Mouse (Mus musculus): ENCODE results near the gene Glipr1l2. TPM values are rescaled to one million over a fixed set of nuclear protein-coding genes. Genes with fewer than 3 reads are reported as not detected.

Gene Glipr1l2
- not detected in 2 replicates for polyA plus RNA-seq (2012; rRNA removed)

DNA sequence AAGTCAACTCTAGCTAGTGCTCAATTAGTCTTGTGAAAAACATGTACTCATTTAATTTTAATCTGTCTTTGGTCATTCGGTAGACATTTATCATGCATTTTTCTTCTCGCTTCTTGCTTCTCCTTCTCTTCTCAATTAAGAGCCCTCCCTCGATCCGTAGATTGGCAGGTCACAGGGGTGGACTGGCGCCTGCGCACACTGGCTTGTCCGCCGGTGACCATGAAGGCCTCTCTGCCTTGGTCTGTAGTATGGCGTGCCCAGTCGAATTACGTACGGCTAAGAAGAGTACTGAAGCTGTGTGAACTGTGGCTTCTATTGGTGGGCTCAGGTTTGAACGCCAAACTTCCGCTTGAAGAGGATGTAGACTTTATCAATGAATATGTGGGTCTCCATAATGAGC is at the start of gene Glipr1l2:
Glipr1l2 (plus strand) TSS at position 198 of the 400 bp plus-strand sequence.

DNA sequence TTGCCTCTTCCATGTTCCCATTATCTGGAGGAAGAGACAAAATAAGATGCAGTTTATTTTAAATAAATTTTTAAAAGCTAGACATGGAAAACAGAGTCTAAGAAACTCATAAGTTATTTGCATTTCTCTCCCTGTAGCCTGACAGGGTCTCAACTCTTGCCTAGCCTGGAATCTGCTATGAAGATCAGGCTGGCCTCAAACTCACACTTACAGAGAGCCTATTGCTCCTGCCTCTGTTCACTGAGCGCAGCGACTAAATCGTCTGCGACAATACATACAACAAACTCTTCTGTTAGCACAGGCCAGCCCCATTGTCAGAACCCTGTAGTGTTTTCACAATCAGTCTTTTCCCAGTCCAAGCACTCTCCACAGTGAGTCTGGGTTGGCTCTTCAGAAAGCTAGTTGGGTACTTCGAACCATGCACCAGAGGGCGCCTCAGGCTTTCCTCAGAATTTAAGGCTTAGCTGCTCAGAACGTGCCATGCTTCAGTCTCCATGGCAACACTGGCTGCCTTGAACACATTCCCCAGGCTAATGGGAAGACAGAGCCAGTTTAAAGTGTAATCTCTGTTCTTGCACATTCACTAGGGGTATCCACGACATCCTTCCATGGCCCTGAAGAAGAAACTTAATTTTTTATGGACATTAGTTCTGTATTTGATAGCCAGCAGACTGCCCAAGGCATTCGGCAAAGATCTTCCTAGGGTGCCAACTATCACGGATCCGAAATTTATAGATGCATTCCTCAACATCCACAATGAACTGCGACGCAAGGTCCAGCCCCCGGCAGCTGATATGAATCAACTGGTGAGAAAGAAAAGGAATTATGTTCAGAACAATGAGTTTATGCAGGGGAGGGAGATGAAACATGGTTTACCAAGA is 23.2 kb upstream of the Glipr1l2 start, which contains the start of gene Glipr1l1:
Glipr1l1 (plus strand) TSS at position 488 of the 881 bp plus-strand sequence.

Other genes with a start within 250 kb of the Glipr1l2 start
- 34.4 and 36.7 TPM in 2 replicates for gene Krr1, start 110.7 kb upstream of the Glipr1l2 start, polyA plus RNA-seq (2012; rRNA removed)
- gene Glipr1, start 80.7 kb upstream of the Glipr1l2 start, polyA plus RNA-seq (2012; rRNA removed), result 1.2 and 2.0 TPM in 2 replicates
- gene Glipr1l1, start 23.2 kb upstream of the Glipr1l2 start, polyA plus RNA-seq (2012; rRNA removed), result 0.09 and 0.12 TPM in 2 replicates
- gene Glipr1l3, start 77.0 kb downstream of the Glipr1l2 start, polyA plus RNA-seq (2012; rRNA removed), result 0.19 and 0.25 TPM in 2 replicates
- 0.41 and 0.63 TPM in 2 replicates for gene Caps2, start 80.3 kb downstream of the Glipr1l2 start, polyA plus RNA-seq (2012; rRNA removed)
- 17.0 and 17.1 TPM in 2 replicates for gene Kcnc2, start 187.8 kb downstream of the Glipr1l2 start, polyA plus RNA-seq (2012; rRNA removed)

Measured in central nervous system, embryonic 18 days (tissue).